Mouse (Mus musculus) adrenal gland, postnatal 36 days (tissue): Measurements from ENCODE around the gene Gal3st3. TPM values are rescaled to one million over a fixed set of nuclear protein-coding genes. Genes with fewer than 3 reads are reported as not detected.

Experiments
- DNase-seq, 2 experiments: peaks; one replicate each; pipeline ENCODE4 v3.0.0; 2021; ENCODE audit warnings: mixed read lengths in 1 of 2
- long read RNA-seq, 2 experiments: library from polyadenylated mRNA; stranded (forward); transcript quantifications; one replicate each; pipeline ENCODE4 v2.0.0; 2021; ENCODE audit warnings: borderline sequencing depth in 2 of 2
- total RNA-seq, 2 experiments: library from RNA; stranded (reverse); gene quantifications; 2 replicates each; pipeline ENCODE4 v1.2.3; 2021

The Gal3st3 gene
- total RNA-seq: not detected
- long read RNA-seq, experiment 1: 0 reads
- long read RNA-seq, experiment 2: 0 reads

- DNase-seq: no peak
Measured at GRCm38 (mm10) chr19:5297903-5298800, at the start of gene Gal3st3. Gene Gal3st3 (plus strand): TSS chr19:5298331.

GRCm38 (mm10) chr19:5257140-5257539 is 41.0 kb upstream of the Gal3st3 start:
- DNase-seq: no peak

- DNase-seq: no peak
Measured at GRCm38 (mm10) chr19:5267015-5267414, 31.1 kb upstream of the Gal3st3 start.

GRCm38 (mm10) chr19:5268017-5268416 is 30.1 kb upstream of the Gal3st3 start:
- DNase-seq: no peak

GRCm38 (mm10) chr19:5268875-5269274 is 29.3 kb upstream of the Gal3st3 start:
- DNase-seq: no peak

GRCm38 (mm10) chr19:5269392-5269791 is 28.7 kb upstream of the Gal3st3 start:
- DNase-seq: no peak

- no peak for DNase-seq
Measured at GRCm38 (mm10) chr19:5271430-5271829, 26.7 kb upstream of the Gal3st3 start.

- peak; percentile 45 to 67 for DNase-seq
Measured at GRCm38 (mm10) chr19:5272326-5272795, 25.8 kb upstream of the Gal3st3 start.

- DNase-seq: peak; percentile 92 to 95
Measured at GRCm38 (mm10) chr19:5272801-5273733, 25.1 kb upstream of the Gal3st3 start, which contains the start of gene Pacs1. Gene Pacs1 (minus strand): TSS chr19:5273119.

GRCm38 (mm10) chr19:5273916-5274315 is 24.2 kb upstream of the Gal3st3 start:
- no peak for DNase-seq

GRCm38 (mm10) chr19:5274641-5275040 is 23.5 kb upstream of the Gal3st3 start:
- DNase-seq: no peak

GRCm38 (mm10) chr19:5275736-5276135 is 22.4 kb upstream of the Gal3st3 start:
- DNase-seq: no peak

- no peak for DNase-seq
Measured at GRCm38 (mm10) chr19:5276531-5276930, 21.6 kb upstream of the Gal3st3 start.

GRCm38 (mm10) chr19:5277140-5277539 is 21.0 kb upstream of the Gal3st3 start:
- DNase-seq: no peak

GRCm38 (mm10) chr19:5278381-5278780 is 19.8 kb upstream of the Gal3st3 start:
- peak; percentile 41 to 62 for DNase-seq

- DNase-seq: peak; percentile 97 to 99
Measured at GRCm38 (mm10) chr19:5294972-5295735, 3.0 kb upstream of the Gal3st3 start, which contains the start of gene Sf3b2. Gene Sf3b2 (minus strand): TSS chr19:5295455.

GRCm38 (mm10) chr19:5295736-5296075 is 2.4 kb upstream of the Gal3st3 start:
- DNase-seq: no peak

- DNase-seq: no peak
Measured at GRCm38 (mm10) chr19:5296630-5297029, 1.5 kb upstream of the Gal3st3 start.

GRCm38 (mm10) chr19:5300588-5300987 is 2.5 kb downstream of the Gal3st3 start:
- no peak for DNase-seq

GRCm38 (mm10) chr19:5302455-5302854 is 4.3 kb downstream of the Gal3st3 start:
- peak; percentile 45 to 69 for DNase-seq

- DNase-seq: no peak
Measured at GRCm38 (mm10) chr19:5306279-5306678, 8.1 kb downstream of the Gal3st3 start.
